Mouse (Mus musculus): ENCODE data around the gene Hddc2.
"Not testable (repeated sequence)": the region's sequence is repeated elsewhere in the genome, so short reads cannot be mapped to it uniquely, and the experiment has no call there.

Gene Hddc2

DNA sequence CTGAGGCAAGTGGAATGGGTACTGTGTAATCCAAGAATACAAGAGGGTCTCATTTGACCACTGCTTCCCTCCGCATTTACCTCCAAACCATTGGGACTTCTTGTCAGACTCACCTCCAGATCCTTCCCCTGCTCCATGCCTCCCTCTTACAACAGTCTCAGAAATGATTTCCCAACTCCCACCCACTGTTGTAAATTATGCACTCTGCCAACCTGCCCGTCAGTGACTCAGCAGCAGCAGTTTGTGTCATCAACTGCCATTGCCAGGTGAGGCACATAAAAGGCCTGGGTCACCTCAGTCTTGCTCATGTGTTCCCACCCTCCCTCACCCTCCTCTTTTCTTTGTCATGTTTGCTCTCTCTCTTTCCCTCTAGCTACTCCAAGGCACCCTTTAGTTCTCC, 41.0 kb downstream of the Hddc2 start:
- DNase-seq (ENCODE audit: low spot score) = no peak

DNA sequence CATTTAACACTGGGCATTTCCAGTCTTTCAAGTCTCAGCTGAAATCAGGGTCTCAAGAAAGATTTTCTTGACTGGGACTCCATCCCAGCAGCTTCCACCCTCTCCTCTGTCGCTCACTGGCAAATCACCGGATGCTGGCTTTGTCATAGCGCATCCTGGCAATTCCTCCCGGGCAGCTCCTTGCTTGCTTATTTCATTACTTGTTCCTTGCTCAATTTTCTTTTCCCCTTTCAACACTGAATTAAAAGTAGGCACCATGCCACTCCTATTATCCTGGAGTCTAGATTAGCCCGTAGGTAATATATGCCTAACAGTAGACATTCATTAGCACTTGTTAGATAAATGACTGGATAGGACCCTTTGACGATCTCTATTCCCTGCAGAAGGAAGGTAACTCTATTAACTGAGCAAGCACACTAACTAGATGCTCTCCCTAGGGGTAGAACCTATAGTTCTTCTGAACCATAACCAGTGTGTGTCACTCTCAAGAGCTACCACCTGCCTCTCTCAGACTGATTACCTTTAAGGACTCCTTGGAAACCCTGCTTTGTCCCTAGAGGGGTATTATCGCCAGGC, 41.8 kb downstream of the Hddc2 start:
- DNase-seq (ENCODE audit: low spot score) = no peak

DNA sequence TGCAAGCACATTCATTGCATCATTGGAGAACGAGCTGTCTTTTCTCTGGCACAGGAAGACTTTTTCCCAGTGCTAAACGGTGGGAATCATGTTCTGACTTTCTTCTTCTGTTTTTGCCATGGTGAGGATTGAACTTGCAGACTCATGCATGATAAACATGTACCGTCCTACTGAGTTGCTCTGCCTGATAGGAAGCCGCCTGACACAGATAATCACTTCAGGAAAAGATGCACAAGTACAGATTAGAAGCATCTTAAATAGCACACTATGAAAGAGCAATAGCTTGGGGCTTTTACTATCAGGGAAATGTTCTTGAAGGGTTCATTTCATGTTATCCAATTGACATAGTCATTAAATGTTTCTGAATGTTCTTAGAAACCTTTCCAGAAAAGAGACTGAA, 46.6 kb downstream of the Hddc2 start:
- DNase-seq (ENCODE audit: low spot score) = no peak

DNA sequence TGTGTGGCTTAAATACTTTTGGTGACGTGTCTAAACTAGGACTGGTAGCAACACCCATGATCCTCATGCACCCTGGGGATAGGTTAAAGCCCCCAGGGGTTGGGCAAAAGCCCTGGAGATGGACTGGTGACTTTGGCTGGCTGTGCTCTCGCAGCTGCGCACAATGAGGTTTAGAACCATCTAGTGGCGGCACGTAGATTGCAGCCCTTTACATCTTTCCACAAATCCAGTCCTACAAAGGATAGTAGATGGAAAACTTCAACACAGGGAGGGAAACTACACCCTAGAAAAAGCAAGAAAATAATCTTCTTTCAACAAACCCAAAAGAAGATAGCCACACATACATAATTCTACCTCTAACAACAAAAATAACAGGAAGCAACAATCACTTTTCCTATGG, 57.0 kb downstream of the Hddc2 start:
- DNase-seq (ENCODE audit: low spot score) = not testable (repeated sequence)

Measured in lung, postnatal 25 days (tissue).